Mouse (Mus musculus) WW6 (cell line): ENCODE data around the gene Cfap65.

Experiments
- DNase-seq: peaks from one replicate; pipeline ENCODE4 v3.0.0-alpha.2; 2013; ENCODE audit warnings: low read depth, low spot score

The Cfap65 gene

GRCm38 (mm10) chr1:74882828-74883227 lies 52.6 kb downstream of the Cfap65 start:
- no peak for DNase-seq

GRCm38 (mm10) chr1:74882055-74882734 lies 53.2 kb downstream of the Cfap65 start:
- DNase-seq, result no peak

- no peak for DNase-seq
These were observed 54.5 kb downstream of the Cfap65 start for GRCm38 (mm10) chr1:74880785-74881360.

- DNase-seq, result no peak
These were observed 58.2 kb downstream of the Cfap65 start for GRCm38 (mm10) chr1:74877199-74877598.

- DNase-seq, result no peak
These were observed 63.2 kb downstream of the Cfap65 start for GRCm38 (mm10) chr1:74872218-74872617.

- DNase-seq, result no peak
These were observed 73.6 kb downstream of the Cfap65 start for GRCm38 (mm10) chr1:74861783-74862182.

GRCm38 (mm10) chr1:74859223-74859984 lies 76.0 kb downstream of the Cfap65 start:
- no peak for DNase-seq

GRCm38 (mm10) chr1:74858805-74859204 lies 76.6 kb downstream of the Cfap65 start:
- no peak for DNase-seq

- DNase-seq, result peak; percentile 67
These were observed 77.2 kb downstream of the Cfap65 start for GRCm38 (mm10) chr1:74858171-74858719.

GRCm38 (mm10) chr1:74857677-74858076 lies 77.7 kb downstream of the Cfap65 start:
- DNase-seq, result no peak

GRCm38 (mm10) chr1:74857201-74857600 lies 78.2 kb downstream of the Cfap65 start:
- no peak for DNase-seq

GRCm38 (mm10) chr1:74856791-74857190 lies 78.6 kb downstream of the Cfap65 start:
- DNase-seq, result no peak

- DNase-seq, result no peak
These were observed 79.0 kb downstream of the Cfap65 start for GRCm38 (mm10) chr1:74856439-74856720.

GRCm38 (mm10) chr1:74855651-74856438 lies 79.6 kb downstream of the Cfap65 start:
- no peak for DNase-seq

- no peak for DNase-seq
These were observed 80.2 kb downstream of the Cfap65 start for GRCm38 (mm10) chr1:74855156-74855555.

- peak; percentile 78 for DNase-seq
These were observed 80.9 kb downstream of the Cfap65 start, which contains the start of gene Cdk5r2 for GRCm38 (mm10) chr1:74854306-74855056. Gene Cdk5r2, plus strand, starts transcription at chr1:74854934.
